Mouse (Mus musculus): ENCODE measurements around the gene Bbs12. TPM values are rescaled to one million over a fixed set of nuclear protein-coding genes. Genes with fewer than 3 reads are reported as not detected.

Bbs12 gene
- 3.0 TPM for polyA plus RNA-seq (2014; fragmentation: Illumina TruSeq; extraction: RNeasy Lipid Tissue Mini Kit (QIAGEN cat#74804); ENCODE audit: low replicate concordance)

GRCm38 (mm10) chr3:37312370-37312941, at the start of gene Bbs12, which contains the start of gene Cetn4:
Gene Bbs12 (plus strand): TSS chr3:37312554.
Gene Cetn4 (minus strand): TSS chr3:37312708.

GRCm38 (mm10) chr3:37348221-37349165, 36.1 kb downstream of the Bbs12 start, which contains the start of gene Fgf2:
Gene Fgf2 (plus strand): TSS chr3:37348346.

Other genes starting within 250 kb of the Bbs12 start
- gene Adad1, start 249.0 kb upstream of the Bbs12 start, polyA plus RNA-seq (2014; fragmentation: Illumina TruSeq; extraction: RNeasy Lipid Tissue Mini Kit (QIAGEN cat#74804); ENCODE audit: low replicate concordance), result not detected
- 2.9 TPM for gene Il2, start 186.6 kb upstream of the Bbs12 start, polyA plus RNA-seq (2014; fragmentation: Illumina TruSeq; extraction: RNeasy Lipid Tissue Mini Kit (QIAGEN cat#74804); ENCODE audit: low replicate concordance)
- not detected for gene Il21, start 79.9 kb upstream of the Bbs12 start, polyA plus RNA-seq (2014; fragmentation: Illumina TruSeq; extraction: RNeasy Lipid Tissue Mini Kit (QIAGEN cat#74804); ENCODE audit: low replicate concordance)
- 8.0 TPM for gene Cetn4, start 154 bp downstream of the Bbs12 start, polyA plus RNA-seq (2014; fragmentation: Illumina TruSeq; extraction: RNeasy Lipid Tissue Mini Kit (QIAGEN cat#74804); ENCODE audit: low replicate concordance)
- gene Fgf2, start 35.8 kb downstream of the Bbs12 start, polyA plus RNA-seq (2014; fragmentation: Illumina TruSeq; extraction: RNeasy Lipid Tissue Mini Kit (QIAGEN cat#74804); ENCODE audit: low replicate concordance), result 4.1 TPM
- 14.4 TPM for gene Spata5, start 107.3 kb downstream of the Bbs12 start, polyA plus RNA-seq (2014; fragmentation: Illumina TruSeq; extraction: RNeasy Lipid Tissue Mini Kit (QIAGEN cat#74804); ENCODE audit: low replicate concordance)
- gene Nudt6, start 107.7 kb downstream of the Bbs12 start, polyA plus RNA-seq (2014; fragmentation: Illumina TruSeq; extraction: RNeasy Lipid Tissue Mini Kit (QIAGEN cat#74804); ENCODE audit: low replicate concordance), result 1.4 TPM